Comparison of ENCODE assay signal across 12 mouse cellular contexts in the genomic region with DNA sequence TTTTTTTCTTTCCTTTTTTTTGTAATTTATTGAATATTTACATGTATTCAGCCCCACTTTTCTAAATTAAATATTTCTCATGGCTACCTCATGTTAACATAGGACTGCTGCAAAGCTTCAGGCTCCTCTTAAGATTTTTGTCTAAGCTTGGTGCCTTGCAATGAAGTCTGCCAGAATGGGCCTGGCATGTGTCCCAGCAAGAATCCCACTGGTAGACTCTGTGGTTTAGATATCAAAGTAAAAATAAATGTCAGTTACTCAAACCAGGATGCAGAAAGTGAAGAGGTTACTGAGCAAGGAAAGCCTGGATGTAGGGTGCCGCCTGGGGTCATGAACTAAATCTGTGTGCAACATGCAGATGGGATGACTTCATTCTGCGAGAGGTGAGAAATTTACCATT.
A peak's percentile ranks its signal among the peaks of the same experiment; 100 is the strongest.
DNase-seq lines count a peak whose midpoint lies in the region; TF ChIP-seq lines count a peak whose summit lies in the region.
"Had no signal": no experiment of that assay in that cellular context is flagged by ENCODE, and none has a peak within 500 bp of the region (broad histone marks: within the 10 kb centered on the region; RNA-seq: fewer than 3 reads in every experiment).

No protein-coding gene starts in this region.

- peak; percentile 38 for DNase-seq in gastrocnemius, adult 2 months
- DNase-seq in gastrocnemius, adult 18-20 months (ENCODE audit: low spot score) = no peak
- DNase-seq in kidney, postnatal 4 days = peak; percentile 49 to 57
- DNase-seq in kidney, adult 8-10 months = no peak
- DNase-seq in right cerebral cortex, postnatal 10 days (ENCODE audit: low spot score in 2 of 2) = peak; percentile 72 to 77
- DNase-seq in right cerebral cortex, postnatal 36 days (ENCODE audit: low spot score in 2 of 2) = no peak
- peak; percentile 11 for DNase-seq in skeletal muscle tissue, adult 2 months (ENCODE audit: low read depth, low spot score)
- DNase-seq: cerebellum, adult 18-20 months; layer of hippocampus, adult 9-11 months; liver had no signal

- intact Hi-C loops in gastrocnemius, adult 2 months (cut with DNase I) = no loop called here

- no peak overlapping the region for H3K4me3 ChIP-seq in gastrocnemius, adult 2 months
- H3K4me3 ChIP-seq: midbrain, embryonic 12.5 days; stomach, embryonic 15.5 days had no signal

- no peak overlapping the region for H3K27ac ChIP-seq in gastrocnemius, adult 2 months
- H3K27ac ChIP-seq: midbrain, embryonic 12.5 days; stomach, embryonic 15.5 days had no signal

- TF ChIP-seq CTCF in gastrocnemius, adult 2 months (IDR thresholded peaks at IDR 0.05) = no peak

Comparison
In these comparisons a context has a peak if more than half of its experiments do, and no peak if none do; other contexts are left out.
1. DNase-seq: peak in gastrocnemius, adult 2 months (single experiment), kidney, postnatal 4 days (2 of 2), right cerebral cortex, postnatal 10 days (2 of 2) and skeletal muscle tissue, adult 2 months (single experiment); none in gastrocnemius, adult 18-20 months (single experiment), kidney, adult 8-10 months (0 of 2) and right cerebral cortex, postnatal 36 days (0 of 2).